Mouse (Mus musculus) embryonic fibroblast, embryonic 13.5 days (primary cell): ENCODE data around the gene Dync2li1.

Experiments used
- CTCF ChIP-seq: IDR thresholded peaks from 2 replicates; pipeline ENCODE4 v1.5.1; 2011; ENCODE audit warnings: mild to moderate bottlenecking, control low read depth, low read length, moderate library complexity, borderline replicate concordance; ENCODE audit not compliant: insufficient read depth
- POLR2A ChIP-seq: IDR thresholded peaks from 2 replicates; pipeline ENCODE4 v1.6.1; 2011; ENCODE audit warnings: low read depth, mild to moderate bottlenecking, control low read depth, low read length, moderate library complexity

GRCm38 (mm10) chr17:84656205-84656604 is 29.9 kb downstream of the Dync2li1 start:
- TF ChIP-seq CTCF (no peak), POLR2A (no peak)
